In the genomic region with DNA sequence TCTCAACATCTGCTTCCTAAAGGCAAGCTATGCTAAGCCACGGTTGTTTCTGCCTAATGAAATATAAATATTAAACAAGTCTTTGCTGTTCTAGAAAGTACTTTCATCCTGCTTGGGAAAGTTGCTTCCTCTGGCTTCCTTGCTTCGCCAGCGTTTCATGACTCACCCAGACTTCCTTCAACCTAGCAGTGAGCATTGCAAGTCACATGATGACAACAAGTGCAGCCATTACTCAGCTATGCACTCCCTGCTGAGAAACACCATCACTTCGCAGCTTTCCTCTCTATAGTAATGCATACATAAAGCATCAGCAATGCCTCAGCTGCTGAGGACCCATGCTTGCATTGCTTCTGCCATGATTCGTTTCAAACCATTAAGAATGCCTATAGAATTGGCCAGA, we compare ENCODE assay signal across 14 mouse cellular contexts.
"Had no signal": no experiment of that assay in that cellular context is flagged by ENCODE, and none has a peak within 500 bp of the region (broad histone marks: within the 10 kb centered on the region; RNA-seq: fewer than 3 reads in every experiment).

No protein-coding gene starts in this region.

- H3K9ac ChIP-seq: limb, embryonic 15.5 days; liver, embryonic 12.5 days; neural tube, embryonic 15.5 days had no signal

- H3K4me1 ChIP-seq: limb, embryonic 15.5 days; liver, embryonic 12.5 days; neural tube, embryonic 15.5 days had no signal

- H3K36me3 ChIP-seq: limb, embryonic 15.5 days; liver, embryonic 12.5 days; neural tube, embryonic 15.5 days had no signal

- H3K4me2 ChIP-seq: limb, embryonic 15.5 days; liver, embryonic 12.5 days; neural tube, embryonic 15.5 days had no signal

- H3K27ac ChIP-seq: limb, embryonic 15.5 days; liver, embryonic 12.5 days; neural tube, embryonic 15.5 days had no signal

- H3K9me3 ChIP-seq: limb, embryonic 15.5 days; liver, embryonic 12.5 days; neural tube, embryonic 15.5 days had no signal

- H3K27me3 ChIP-seq: limb, embryonic 15.5 days; liver, embryonic 12.5 days; neural tube, embryonic 15.5 days had no signal

- ATAC-seq: liver, embryonic 12.5 days had no signal

- DNase-seq: kidney, adult 11 months; kidney, adult 9 months; kidney, postnatal 14 days; left cerebral cortex, postnatal 4 days; lung, postnatal 36 days; midbrain, embryonic 14.5 days; right cerebral cortex, adult 18-20 months; right cerebral cortex, postnatal 25 days; thymus, adult 18-20 months; thymus, postnatal 36 days had no signal

- H3K4me3 ChIP-seq: limb, embryonic 15.5 days; liver, embryonic 12.5 days; myocyte; neural tube, embryonic 15.5 days had no signal
